Mouse (Mus musculus) monocyte, adult 5-6 weeks (primary cell): ENCODE measurements around the gene Stk36. TPM values are rescaled to one million over a fixed set of nuclear protein-coding genes. Genes with fewer than 3 reads are reported as not detected.

Experiments used
- ATAC-seq: fragments of 153-309, 156-312 bp; replicated peaks from 2 replicates; pipeline ENCODE4 v1.8.0; 2017; ENCODE audit warnings: mild to moderate bottlenecking; ENCODE audit not compliant: low TSS enrichment, insufficient number of reproducible peaks, severe bottlenecking, poor library complexity, low FRiP score
- total RNA-seq: library from RNA; stranded (forward); fragments of 200-1000, 200-491, 200-594 nt; gene quantifications from 3 replicates; pipeline ENCODE4 v1.2.3, GENCODE M21; 2017

Stk36 gene
- 1.2 TPM in 1 of 3 replicates, not detected in the others for total RNA-seq

- peak; percentile 93 for ATAC-seq
These were observed at the start of gene Stk36, which contains the start of gene Rnf25 for GRCm38 (mm10) chr1:74601267-74601962. Stk36 (plus strand) TSS chr1:74601445. Rnf25 (minus strand) TSS chr1:74601397.

GRCm38 (mm10) chr1:74559061-74559460 is 42.2 kb upstream of the Stk36 start:
- ATAC-seq, result peak; percentile 56

- ATAC-seq, result no peak
These were observed 35.4 kb upstream of the Stk36 start for GRCm38 (mm10) chr1:74565834-74566233.

- no peak for ATAC-seq
These were observed 31.2 kb upstream of the Stk36 start for GRCm38 (mm10) chr1:74569739-74570719.

GRCm38 (mm10) chr1:74582621-74583020 is 18.6 kb upstream of the Stk36 start:
- no peak for ATAC-seq

- ATAC-seq, result no peak
These were observed 16.4 kb upstream of the Stk36 start for GRCm38 (mm10) chr1:74584616-74585398.

GRCm38 (mm10) chr1:74587233-74587772 is 13.9 kb upstream of the Stk36 start:
- ATAC-seq, result no peak; the same call in 1 of the 2 replicates

- ATAC-seq, result peak; percentile 98
These were observed 13.3 kb upstream of the Stk36 start, which contains the start of the genes Zfp142 and Bcs1l for GRCm38 (mm10) chr1:74587773-74588445. Zfp142 (minus strand) TSS chr1:74588246. Bcs1l (plus strand) TSS chr1:74588289.

GRCm38 (mm10) chr1:74594434-74594833 is 6.8 kb upstream of the Stk36 start:
- no peak; the same call in 1 of the 2 replicates for ATAC-seq

GRCm38 (mm10) chr1:74600501-74601266 is 561 bp upstream of the Stk36 start:
- ATAC-seq, result no peak

- ATAC-seq, result no peak
These were observed 22.9 kb downstream of the Stk36 start for GRCm38 (mm10) chr1:74624183-74624582.

GRCm38 (mm10) chr1:74626076-74626475 is 24.8 kb downstream of the Stk36 start:
- no peak for ATAC-seq

- no peak for ATAC-seq
These were observed 26.8 kb downstream of the Stk36 start for GRCm38 (mm10) chr1:74628001-74628400.

- no peak for ATAC-seq
These were observed 31.5 kb downstream of the Stk36 start for GRCm38 (mm10) chr1:74632734-74633133.

GRCm38 (mm10) chr1:74643524-74643923 is 42.3 kb downstream of the Stk36 start:
- ATAC-seq, result no peak

- no peak for ATAC-seq
These were observed 42.7 kb downstream of the Stk36 start for GRCm38 (mm10) chr1:74643926-74644325.
